Mouse (Mus musculus) cerebellum, adult 18-20 months (tissue): ENCODE data around the gene Socs4.

ENCODE experiments used
- DNase-seq, 2 experiments: peaks; one replicate each; pipeline ENCODE4 v3.0.0; 2021

Gene Socs4

DNA sequence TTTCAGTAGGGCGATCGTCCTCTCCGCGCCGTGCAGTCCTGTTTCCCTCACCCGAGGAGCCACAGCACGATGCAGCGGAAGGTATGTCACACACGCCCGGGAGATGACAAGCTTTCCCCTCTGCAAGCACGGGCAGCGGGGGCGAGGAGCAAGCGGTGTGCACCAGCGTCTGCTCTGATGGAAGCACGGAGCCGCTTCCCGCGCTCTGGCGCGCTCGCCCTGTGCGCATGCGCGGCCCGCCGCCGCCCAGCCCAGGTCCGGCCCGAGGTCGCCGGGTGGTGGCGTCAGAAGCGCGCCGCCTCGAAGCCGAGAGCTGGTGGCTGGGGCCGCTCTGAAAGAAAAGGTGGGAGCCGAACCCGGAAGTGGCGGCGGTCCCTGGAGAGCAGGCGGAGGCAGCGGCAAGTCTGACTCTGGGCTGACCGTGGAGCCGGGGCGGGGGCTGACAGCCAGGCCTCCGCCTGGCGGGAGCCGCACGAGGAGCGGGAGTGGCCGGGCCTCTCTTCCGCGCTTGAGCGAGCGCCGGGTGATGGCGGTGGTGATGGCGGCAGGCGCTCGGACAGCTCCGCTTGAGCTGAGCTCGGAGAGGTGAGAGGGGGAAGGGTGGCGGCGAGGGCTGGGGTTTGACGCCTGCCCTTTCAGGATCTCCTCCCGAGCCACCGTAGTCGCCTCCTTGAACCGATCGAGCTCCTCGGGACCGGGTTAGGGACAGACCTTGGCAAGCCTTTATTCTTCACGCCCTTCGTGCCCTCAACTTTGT, at the start of gene Socs4, which contains the start of gene Wdhd1:
Socs4 (plus strand) TSS at position 295 of the 757 bp plus-strand sequence.
Wdhd1 (minus strand) TSS at position 221 of the 757 bp plus-strand sequence.
- DNase-seq = peak; percentile 95 to 98

DNA sequence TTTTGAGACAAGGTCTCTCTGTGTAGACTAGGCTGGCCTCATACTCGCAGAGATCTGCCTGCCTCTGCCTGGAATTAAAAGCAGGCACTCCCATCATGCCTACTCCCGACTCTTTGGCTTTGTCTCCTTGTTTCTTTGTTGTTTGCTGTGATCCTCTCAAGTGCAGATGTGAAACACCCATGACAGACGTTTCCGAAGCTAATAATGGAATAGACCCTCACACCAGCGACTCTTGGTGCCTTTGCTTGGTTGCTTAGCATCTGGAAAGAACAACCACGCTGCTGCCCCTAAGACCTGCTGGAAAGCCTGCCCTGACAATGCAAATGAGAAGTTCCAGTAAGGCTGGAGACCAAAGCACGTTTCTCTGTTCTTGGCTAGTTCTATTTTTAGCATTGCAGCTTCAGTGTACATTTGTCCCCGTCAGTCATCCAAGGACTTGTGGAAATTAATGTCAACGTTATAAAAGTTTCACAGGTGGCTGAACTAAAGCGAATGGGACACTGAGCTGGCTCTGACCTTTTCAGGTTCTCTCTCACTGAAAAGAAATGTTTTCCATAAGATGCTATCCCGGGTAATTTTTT, 46.8 kb upstream of the Socs4 start:
- no peak for DNase-seq

DNA sequence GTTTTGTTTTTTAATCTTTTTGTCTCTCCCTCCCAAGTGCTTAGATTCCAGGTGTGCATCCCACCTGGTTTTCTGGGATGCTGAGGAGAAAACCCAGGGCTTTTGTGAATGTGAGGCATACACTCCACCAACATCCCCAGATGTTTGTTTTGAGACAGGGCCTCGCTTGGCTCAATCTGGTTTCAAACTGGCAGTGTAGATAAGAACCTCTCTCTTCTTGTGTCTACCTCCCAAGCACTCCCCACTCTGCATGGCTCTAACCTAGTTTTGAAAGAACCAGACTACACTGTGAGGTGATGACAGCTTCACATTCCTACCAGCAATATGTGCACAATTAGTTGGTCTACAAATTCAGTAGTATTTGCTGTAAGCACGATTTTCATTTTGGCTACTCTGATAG, 43.1 kb upstream of the Socs4 start:
- DNase-seq = no peak

DNA sequence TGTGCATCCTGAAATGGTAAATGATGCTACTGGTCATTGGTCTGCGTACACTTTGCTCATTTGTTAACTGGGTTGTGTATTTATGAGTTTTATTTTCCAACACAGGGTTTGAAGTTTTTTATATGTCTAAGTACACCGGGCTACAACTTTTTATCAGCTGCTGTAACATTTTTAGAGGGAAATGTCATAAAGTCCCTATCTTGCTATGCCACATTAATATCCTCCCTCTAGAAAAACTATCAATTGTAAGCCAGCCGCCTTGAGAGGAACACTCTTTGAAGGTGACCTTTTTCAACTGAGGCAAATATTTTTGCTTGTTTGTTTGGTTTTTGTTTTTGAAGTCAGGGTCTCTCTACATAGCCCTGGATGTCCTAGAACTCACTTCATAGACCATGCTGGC, 42.7 kb upstream of the Socs4 start:
- DNase-seq = no peak

DNA sequence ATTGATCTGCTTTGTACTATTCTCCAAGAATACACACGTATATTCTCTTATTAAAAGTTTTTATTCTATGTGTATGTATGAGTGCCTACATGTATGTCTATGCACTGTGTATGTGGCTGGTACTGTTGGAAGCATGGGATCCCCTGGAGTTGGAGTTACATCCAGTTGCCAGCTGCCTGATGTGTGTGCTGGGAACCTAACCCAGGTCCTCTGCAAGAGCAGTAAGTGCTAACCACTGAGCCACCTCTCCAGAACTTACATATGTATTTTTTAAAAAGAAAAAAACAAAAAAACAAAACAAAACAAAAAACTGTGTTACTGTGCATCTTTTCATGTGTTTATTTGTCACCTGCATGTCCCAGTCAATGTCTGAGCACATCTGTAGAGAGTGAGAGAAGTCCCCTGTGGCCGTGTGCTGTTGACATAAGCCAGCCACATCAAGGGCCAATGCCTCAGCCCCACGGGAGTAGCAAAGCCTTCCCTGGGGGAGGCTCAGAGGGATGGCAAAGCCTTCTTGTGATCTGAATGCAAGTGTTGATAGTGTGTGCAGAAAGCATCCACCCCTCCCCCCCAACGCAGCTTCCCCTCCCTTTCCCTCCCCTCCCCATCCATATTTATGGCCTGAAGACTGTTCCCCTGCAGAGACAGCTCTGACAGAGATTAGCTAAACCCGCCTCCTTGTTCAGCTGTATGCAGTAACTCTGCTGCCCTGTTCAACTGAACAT, 42.0 kb upstream of the Socs4 start:
- DNase-seq = no peak

DNA sequence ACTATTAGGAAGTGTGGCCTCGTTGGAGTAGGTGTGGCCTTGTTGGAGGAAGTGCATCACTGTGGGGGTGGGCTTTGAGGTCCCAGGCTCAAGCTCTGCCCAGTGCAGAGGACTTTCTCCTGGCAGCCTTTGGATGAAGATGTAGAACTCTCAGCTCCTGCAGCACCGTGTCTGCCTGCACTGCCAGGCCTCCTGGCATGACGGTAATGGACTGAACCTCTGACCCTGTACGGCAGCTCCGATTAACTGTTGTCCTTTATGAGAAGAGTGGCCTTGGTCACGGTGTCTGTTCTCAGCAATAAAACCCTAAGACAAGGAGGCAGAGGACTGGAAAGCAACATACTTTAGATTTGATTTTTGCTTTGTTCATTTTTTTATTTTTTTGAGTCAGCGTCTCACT, 40.2 kb upstream of the Socs4 start:
- no peak for DNase-seq

DNA sequence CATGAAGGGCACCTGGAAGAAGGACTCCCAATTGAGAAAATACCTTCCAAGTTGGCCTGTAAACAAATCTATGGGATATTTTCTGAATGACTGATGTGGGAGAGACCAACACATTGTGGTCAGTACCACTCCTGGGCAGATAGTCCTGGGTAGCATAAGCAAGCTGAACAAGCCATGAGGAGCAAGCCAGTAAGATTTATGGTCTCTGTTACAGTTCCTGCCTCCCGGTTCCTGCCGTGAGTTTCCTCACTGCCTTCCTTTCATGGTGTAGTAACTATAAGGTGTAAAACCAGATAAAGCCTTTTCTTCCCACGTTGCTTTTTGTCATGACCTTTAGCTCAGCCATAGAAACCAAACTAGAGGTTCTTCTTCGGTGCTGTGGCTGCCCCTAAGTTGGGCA, 39.4 kb upstream of the Socs4 start:
- no peak for DNase-seq

DNA sequence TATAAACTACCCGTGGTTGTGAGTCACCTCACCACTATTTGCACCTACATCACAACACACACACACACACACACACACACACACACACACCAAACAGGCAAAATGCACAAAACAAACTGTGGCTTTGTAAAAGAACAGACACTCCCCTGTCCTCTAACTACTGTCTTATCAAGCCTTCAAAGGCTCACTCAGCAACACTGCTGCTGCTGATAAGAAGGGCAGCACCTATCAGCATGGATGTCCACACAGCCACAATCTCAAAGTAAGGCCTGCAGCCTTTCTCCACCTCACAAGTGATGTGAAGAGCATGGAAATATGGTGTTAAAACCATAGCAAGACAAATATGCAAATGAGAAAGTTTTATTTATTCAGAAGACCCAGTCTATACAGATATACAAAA, 36.1 kb upstream of the Socs4 start:
- DNase-seq = no peak

DNA sequence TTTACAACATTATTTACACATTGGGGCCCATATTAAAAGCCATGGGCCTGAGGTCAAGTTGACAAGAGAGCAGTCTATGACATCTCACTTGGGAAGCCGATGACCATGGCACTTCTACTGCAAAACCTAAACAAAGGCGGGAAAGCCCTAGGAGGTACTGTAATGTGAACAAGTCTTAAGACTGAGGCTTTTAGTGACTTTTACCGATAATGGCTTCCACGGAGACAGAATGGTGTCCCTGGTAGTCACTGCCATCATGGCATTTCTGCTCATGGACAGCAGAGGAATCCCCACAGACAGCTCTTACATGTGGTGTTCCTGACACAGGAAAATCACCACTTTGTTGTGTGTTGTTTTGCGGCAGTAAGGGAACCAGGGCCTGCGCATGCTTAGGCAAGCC, 35.7 kb upstream of the Socs4 start:
- no peak for DNase-seq

DNA sequence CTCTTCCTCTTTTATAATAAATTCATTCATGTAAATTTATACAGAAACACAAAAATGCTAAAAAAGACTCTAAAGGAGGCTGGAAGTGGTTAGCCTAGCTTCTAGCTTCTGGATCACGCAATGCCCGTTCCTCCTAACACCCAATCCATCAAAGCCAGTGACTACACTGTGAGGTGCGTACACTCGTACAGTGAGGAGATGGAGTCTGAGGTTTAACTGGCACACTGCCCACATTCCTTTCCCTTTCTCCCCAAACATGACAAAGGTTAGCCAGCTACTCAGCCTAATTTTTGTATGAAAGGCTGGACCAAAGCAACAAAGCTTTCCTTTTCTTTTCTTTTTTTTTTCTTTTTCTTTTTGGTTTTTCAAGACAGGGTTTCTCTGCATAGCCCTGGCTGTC, 34.0 kb upstream of the Socs4 start:
- no peak for DNase-seq

DNA sequence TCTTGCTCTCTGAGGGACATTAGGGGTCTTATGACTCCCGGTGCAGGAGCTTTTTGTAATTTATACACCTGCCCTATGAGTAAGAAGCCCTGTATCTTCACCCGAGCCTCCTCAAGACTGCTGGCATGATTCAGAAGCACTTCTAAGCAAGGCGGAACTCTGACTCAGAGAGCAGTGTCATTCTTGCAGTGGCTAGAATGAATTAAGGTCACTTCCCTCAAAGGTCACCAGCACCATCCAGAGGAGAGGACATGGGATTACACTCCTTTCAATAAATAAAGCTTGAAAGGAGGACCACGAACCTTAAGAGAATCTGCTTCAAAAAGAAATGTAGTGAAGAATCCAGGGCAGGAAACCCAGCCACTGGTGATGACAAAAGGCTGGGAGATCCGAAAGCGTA, 26.9 kb upstream of the Socs4 start:
- no peak for DNase-seq

DNA sequence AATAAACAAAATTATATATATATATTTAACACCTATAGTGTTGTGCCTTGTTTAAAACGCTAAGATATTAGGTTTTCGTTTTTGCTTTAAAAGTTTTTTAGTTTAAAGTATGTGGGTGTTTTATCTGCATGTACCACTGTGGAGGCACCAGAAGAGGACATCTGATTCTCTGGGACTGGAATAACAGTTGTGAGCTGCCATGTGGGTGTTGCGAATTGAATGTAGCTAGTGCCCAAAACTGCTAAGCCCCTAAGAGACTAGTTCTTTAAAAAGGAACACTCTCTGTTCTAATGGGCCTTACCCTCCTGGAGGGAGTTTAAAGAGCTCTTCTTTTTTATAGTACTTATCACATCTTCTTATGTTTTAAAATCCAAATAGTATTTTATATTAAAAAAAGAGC, 11.9 kb upstream of the Socs4 start:
- DNase-seq = no peak

DNA sequence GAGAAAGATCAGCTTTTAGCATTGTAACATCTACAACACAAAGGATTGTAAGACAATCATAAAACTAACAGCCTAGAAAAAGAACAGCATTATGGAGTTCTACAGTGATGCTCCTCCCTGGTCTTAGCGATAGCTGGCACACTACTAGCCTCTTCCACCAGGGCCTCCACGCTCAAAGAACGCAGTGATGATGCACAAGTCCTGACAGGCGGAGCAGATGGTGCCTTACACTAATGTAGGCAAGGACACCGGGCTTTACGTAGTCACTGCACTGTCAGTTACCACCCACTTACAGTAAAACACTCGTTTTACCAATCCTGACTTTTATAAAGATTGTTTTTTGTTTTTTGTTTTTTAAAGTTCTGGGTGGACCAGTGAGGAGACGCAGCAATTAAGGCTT, 10.9 kb upstream of the Socs4 start:
- no peak for DNase-seq

DNA sequence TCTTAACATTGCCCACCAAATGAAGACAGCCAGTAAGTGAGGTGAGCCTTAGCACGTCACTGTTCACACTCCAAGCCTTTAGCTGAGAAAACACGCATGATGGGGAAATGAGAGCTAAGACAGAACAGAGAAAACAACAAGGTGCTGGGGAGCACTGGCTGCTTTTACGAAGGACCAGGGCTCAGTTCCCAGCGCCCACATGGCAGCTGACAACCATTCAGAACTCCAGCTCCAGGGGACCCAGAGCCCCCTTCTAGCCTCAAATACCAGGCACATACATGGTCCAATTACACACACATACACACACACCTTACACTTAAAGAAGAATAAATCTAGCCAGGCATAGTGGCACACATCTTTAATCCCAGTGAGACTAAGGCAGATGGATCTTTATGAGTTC, 7.7 kb upstream of the Socs4 start:
- no peak for DNase-seq

DNA sequence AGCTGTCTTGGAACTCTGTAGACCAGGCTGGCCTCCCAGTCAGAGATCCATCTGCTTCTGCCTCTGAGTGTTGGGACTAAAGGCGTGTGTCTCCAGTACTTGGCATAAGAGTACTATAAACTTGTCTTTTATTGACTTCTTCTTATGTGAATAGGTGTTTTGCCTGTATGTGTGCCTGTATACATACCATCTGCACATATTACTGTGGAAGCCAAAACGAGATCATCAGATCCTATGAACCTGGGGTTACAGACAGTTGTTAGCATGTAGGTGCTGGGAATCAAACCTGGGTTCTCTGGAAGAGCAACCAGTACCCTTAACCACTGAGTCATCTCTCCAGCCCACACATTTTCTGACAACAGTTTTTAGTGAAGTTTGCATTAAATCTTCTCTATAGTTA, 7.0 kb upstream of the Socs4 start:
- no peak for DNase-seq

DNA sequence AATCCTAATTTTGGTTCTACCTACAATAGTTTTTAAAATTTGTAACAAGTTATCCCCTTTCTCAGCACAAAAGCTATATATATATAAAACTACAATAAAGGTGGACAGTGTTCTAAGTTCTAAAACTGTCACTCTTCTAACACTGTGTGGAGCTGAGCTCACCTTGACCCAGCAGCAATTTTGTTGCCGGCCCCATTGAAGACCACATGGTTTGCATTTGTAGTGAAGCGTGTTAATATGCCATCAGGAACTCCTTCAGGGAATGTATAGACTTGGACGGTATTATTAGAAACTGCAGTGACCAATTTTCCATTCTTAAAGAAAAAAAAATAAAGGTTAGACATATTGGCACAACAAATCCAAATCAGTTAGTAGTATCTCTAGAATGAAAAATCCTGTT, 3.0 kb upstream of the Socs4 start:
- no peak for DNase-seq

DNA sequence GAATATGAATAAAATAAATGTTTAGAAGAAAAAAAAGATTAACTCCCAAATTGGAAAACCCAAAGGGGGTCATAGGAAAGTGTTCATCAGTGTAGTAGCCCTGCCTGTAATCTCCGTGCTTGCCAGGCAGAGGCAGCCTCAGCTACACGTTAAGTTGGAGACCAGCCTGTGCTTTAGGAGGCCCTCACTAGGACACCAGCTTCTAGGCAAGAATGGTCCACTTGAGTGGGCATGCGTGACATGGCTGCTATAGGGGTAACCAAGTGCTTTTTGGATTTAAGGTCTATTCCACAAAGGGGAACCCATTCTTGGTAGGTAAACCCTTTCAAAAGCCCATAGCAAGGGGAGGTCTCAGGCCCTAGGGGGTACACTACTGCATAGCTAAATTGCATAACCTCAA, 1.3 kb upstream of the Socs4 start:
- no peak for DNase-seq

DNA sequence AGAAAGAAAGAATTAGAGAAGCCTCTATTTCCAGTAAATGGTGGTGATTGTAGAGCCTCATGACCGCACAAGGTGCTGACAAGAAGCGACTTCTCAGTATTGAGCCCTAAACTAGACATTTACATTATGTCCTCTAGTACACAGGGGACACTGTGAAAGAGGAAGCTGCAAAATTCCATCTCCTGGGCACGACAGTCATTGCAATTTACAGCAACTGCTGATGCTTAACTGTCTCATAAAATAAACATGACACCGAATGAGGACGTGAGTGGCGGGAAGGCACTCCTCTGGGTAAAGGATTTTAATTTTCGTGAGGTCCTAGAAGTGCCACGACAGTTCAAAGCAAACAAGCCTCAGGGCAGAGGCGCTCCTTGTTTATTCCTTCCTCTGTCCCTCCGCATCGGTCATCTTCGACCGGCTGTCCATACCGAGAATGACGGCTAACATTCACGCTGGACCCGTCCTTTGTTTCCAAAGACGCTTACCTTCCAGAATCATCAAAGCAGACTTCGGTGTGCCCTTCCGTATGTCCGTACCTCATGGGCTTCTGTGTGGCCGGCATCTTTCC, 611 bp upstream of the Socs4 start:
- no peak for DNase-seq

DNA sequence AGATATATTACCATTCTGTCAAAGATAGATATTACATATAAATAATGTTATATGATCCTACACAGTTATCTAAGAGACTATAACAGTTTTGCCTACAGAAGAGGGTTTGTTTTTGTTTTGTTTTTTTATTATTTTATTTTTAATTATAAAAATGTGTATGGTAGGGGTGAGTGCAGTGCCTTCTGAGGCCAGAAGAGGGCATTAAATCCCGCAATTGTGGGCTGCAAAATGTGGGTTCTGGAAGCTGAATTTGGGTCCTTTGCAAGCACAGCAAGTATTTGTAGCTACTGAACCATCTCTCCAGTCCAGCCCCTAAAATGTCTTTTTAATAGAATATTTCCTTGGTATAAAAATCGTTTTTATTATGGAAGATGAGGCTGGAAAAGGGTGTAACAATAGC, 2.3 kb downstream of the Socs4 start:
- DNase-seq = no peak

DNA sequence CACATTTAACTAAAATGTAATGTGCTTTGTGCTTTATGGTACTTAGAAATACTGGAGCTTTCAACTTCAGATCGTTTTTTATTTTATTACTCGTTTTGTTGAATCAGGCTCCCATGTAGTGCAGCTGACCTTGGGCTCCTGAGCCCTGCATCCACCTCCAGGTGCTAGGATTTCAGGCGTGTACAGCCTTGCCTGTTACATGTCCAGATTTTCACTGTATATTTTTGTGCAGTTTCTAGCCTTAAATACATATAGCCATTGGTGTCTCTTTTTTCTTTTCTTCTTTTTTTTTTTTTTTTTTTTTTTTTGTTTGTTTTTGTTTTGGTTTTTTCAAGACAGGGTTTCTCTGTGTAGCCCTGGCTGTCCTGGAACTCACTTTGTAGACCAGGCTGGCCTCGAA, 4.8 kb downstream of the Socs4 start:
- no peak for DNase-seq

DNA sequence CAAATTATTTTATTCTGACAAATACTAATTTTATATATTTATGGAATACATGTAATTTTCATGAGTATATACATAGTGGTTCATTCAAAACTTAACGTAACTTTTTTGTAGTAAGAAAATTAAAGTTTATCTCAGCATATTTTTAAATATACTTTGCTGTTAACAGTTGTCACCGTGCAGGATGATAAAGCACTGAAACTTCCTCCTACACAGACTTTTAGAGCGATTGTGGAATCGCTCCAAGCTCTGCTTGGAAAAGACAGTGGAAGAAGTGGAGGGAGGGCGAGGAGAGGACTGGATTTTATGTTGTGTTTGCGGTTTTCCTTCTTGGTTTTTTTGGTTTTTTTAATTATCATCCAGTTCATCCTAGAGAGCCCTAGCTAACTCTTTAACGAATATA, 6.8 kb downstream of the Socs4 start:
- DNase-seq = no peak

DNA sequence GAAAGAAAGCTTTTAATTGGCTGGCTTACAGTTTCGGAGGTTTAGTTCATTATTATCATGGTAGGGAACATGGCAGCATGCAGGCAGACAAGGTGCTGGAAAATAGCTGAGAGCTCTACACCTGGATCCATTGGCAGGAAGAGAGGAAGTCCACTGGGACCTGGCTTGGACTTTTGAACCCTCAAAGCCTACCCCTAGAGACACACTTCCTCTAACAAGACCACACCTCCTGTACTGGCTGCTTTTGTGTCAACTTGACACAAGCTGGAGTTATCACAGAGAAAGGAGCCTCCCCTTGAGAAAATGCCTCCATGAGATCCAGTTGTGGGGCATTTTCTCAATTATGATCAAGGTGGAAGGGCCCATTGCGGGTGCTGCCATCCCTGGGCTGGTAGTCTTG, 8.5 kb downstream of the Socs4 start:
- no peak for DNase-seq

DNA sequence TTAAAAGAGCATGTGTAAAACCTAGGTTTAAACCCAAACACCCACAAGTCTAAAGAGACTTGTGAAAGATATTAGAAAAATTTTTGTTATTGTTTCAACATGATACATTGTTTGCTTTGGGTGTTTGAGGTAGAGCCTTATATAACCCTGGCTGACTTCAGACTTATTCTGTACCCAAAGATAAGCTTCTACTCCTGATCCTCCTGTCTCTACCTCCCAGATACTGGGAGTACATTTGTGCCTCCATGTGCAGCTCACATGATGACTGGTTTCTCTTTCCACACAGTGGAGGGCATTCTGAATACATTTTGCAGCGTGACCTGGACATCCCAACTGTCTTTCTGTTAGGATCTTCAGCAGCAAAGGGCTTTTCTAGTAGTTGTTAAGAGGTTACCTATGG, 9.5 kb downstream of the Socs4 start:
- no peak for DNase-seq

DNA sequence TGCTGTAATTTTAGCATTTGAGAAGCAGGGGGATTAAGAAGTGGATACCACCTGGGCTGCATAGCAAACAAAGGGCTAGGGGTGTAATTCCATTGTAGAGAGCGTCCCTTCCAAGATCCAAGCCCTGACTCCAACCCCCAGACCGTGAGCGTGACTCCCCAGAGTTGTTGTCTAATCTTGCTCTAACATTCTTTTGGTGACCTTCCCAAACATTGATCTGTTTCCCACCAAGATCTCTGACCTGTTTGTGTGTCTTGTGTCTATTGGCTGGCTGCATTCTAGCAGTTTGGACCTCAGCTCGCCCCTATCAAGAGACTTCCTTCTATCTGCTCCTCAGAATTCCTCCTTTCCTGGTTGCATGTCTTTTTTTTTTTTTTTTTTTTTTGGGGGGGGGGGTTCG, 10.3 kb downstream of the Socs4 start:
- DNase-seq = no peak
